Mouse (Mus musculus): ENCODE data around the gene Camsap1. TPM values are rescaled to one million over a fixed set of nuclear protein-coding genes. Genes with fewer than 3 reads are reported as not detected.

Gene Camsap1
- polyA plus RNA-seq, 1 experiment from 2014 or later, result 16.3 TPM

DNA sequence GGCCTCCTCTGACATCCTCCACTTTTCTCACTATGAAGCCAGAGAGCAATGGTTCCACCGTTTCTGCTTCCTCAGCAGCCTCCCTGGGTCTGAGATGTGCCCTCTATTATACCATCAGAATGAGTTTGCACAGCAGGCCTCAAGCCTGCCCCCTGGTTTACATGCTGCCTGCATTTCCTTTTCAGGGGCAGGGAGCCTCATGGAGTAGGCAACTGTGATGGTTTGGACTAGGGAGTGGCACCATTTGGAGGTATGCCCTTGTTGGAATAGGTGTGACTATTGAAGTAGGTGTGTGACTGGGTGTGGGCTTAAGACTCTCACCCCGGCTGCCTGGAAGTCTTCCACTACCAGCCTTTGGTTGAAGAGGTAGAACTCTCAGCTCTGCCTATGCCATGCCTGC is 59.3 kb downstream of the Camsap1 start:
- H3K4me3 ChIP-seq (ENCODE audit: low read depth, low read length), result no peak overlapping the region
- H3K4me2 ChIP-seq (replicated peaks; ENCODE audit: low read depth, low read length), result no peak overlapping the region
- no peak overlapping the region for H3K9ac ChIP-seq (replicated peaks; ENCODE audit: low read depth, low read length)
- WGBS, result 67% methylated on average over 2 of the region's 2 CpGs
- no peaks in the 10 kb centered on the region for H3K9me3 ChIP-seq (ENCODE audit: control insufficient read depth, low read depth, low read length)
- no peak overlapping the region for H3K27ac ChIP-seq (ENCODE audit: low read length)
- H3K4me1 ChIP-seq (ENCODE audit: control insufficient read depth, insufficient read depth, low read length), result peaks cover 7% of the 10 kb centered on the region; the same call in 1 of the 2 replicates
- H3K36me3 ChIP-seq (ENCODE audit: control insufficient read depth, insufficient read depth, low read length), result peaks cover 19% of the 10 kb centered on the region; the same call in 1 of the 2 replicates
- no peak for ATAC-seq (ENCODE audit: insufficient number of reproducible peaks, insufficient read depth, low FRiP score, low read depth)
- H3K27me3 ChIP-seq (ENCODE audit: control insufficient read depth, insufficient read depth, low read length), result no peaks in the 10 kb centered on the region

DNA sequence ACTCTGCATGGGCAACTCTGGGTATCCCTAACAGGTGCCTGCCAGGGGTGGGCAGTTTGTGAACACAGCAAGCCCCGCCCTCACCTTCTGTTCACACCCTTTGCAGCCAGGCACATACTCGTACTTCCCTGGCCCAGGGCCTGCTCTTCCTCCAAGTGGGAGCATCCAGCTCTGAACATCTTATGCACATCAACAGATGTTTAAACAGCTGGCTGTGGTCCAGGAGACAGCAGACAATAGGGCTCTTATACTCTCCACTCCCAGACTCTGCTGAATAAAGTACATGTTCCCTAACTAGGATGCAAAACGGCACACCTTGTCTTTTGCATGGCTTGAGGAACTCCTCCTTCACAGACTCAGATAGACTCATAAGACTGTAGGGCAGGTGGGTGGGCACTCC is 63.1 kb downstream of the Camsap1 start:
- Histone ChIP-seq H3K27me3 (ENCODE audit: control insufficient read depth, insufficient read depth, low read length) (no peaks in the 10 kb centered on the region), H3K9ac (replicated peaks; ENCODE audit: low read depth, low read length) (no peak overlapping the region), H3K4me1 (ENCODE audit: control insufficient read depth, insufficient read depth, low read length) (peaks cover 7% of the 10 kb centered on the region; the same call in 1 of the 2 replicates), H3K4me3 (ENCODE audit: low read depth, low read length) (no peak overlapping the region), H3K36me3 (ENCODE audit: control insufficient read depth, insufficient read depth, low read length) (peaks cover 3% of the 10 kb centered on the region; the same call in 1 of the 2 replicates), H3K27ac (ENCODE audit: low read length) (no peak overlapping the region), H3K4me2 (replicated peaks; ENCODE audit: low read depth, low read length) (no peak overlapping the region), H3K9me3 (ENCODE audit: control insufficient read depth, low read depth, low read length) (no peaks in the 10 kb centered on the region)
- ATAC-seq (ENCODE audit: insufficient number of reproducible peaks, insufficient read depth, low FRiP score, low read depth), result no peak
- 39% methylated on average over 3 of the region's 3 CpGs for WGBS

- H3K27ac ChIP-seq (ENCODE audit: low read length), result no peak overlapping the region
- H3K9me3 ChIP-seq (ENCODE audit: control insufficient read depth, low read depth, low read length), result no peaks in the 10 kb centered on the region
- WGBS, result 77% methylated on average over 2 of the region's 2 CpGs
Observed at GRCm38 (mm10) chr2:25918408-25918807, 64.7 kb downstream of the Camsap1 start.

GRCm38 (mm10) chr2:25914821-25915220 is 68.3 kb downstream of the Camsap1 start:
- ATAC-seq (ENCODE audit: insufficient number of reproducible peaks, insufficient read depth, low FRiP score, low read depth), result no peak
- H3K4me2 ChIP-seq (replicated peaks; ENCODE audit: low read depth, low read length), result no peak overlapping the region
- no peak overlapping the region for H3K4me3 ChIP-seq (ENCODE audit: low read depth, low read length)
- 83% methylated on average over 5 of the region's 5 CpGs for WGBS
- H3K9me3 ChIP-seq (ENCODE audit: control insufficient read depth, low read depth, low read length), result no peaks in the 10 kb centered on the region
- H3K9ac ChIP-seq (replicated peaks; ENCODE audit: low read depth, low read length), result no peak overlapping the region
- H3K27ac ChIP-seq (ENCODE audit: low read length), result no peak overlapping the region
- H3K36me3 ChIP-seq (ENCODE audit: control insufficient read depth, insufficient read depth, low read length), result no peaks in the 10 kb centered on the region
- no peaks in the 10 kb centered on the region for H3K4me1 ChIP-seq (ENCODE audit: control insufficient read depth, insufficient read depth, low read length)
- no peaks in the 10 kb centered on the region for H3K27me3 ChIP-seq (ENCODE audit: control insufficient read depth, insufficient read depth, low read length)

More at GRCm38 (mm10) chr2:25918408-25918807, 64.7 kb downstream of the Camsap1 start:
- Histone ChIP-seq H3K36me3 (ENCODE audit: control insufficient read depth, insufficient read depth, low read length) (no peaks in the 10 kb centered on the region), H3K27me3 (ENCODE audit: control insufficient read depth, insufficient read depth, low read length) (no peaks in the 10 kb centered on the region), H3K4me3 (ENCODE audit: low read depth, low read length) (no peak overlapping the region), H3K4me2 (replicated peaks; ENCODE audit: low read depth, low read length) (no peak overlapping the region), H3K9ac (replicated peaks; ENCODE audit: low read depth, low read length) (no peak overlapping the region), H3K4me1 (ENCODE audit: control insufficient read depth, insufficient read depth, low read length) (peaks cover 7% of the 10 kb centered on the region; the same call in 1 of the 2 replicates)
- ATAC-seq (ENCODE audit: insufficient number of reproducible peaks, insufficient read depth, low FRiP score, low read depth), result no peak

DNA sequence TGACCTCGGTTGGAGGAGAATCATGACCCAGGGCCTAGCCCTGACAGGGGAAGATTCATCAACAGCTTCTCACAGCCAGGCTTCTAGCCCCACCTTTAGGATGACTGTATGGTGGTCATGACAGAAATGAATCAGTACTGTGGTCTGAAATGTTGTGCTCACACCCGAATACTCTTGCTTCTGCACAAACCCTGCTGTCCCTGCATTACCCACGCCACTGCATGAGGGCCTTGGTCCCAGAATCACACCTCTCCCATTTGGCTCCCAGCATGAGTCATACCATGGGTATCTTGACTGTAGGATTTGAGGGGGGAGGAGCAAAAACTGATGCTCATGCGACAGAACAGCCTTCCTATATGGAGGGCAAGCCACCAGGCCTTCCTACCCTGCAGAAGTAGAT is 68.9 kb downstream of the Camsap1 start:
- Histone ChIP-seq H3K4me2 (replicated peaks; ENCODE audit: low read depth, low read length) (no peak overlapping the region), H3K9me3 (ENCODE audit: control insufficient read depth, low read depth, low read length) (no peaks in the 10 kb centered on the region), H3K9ac (replicated peaks; ENCODE audit: low read depth, low read length) (no peak overlapping the region), H3K4me1 (ENCODE audit: control insufficient read depth, insufficient read depth, low read length) (no peaks in the 10 kb centered on the region), H3K4me3 (ENCODE audit: low read depth, low read length) (no peak overlapping the region), H3K27me3 (ENCODE audit: control insufficient read depth, insufficient read depth, low read length) (no peaks in the 10 kb centered on the region), H3K27ac (ENCODE audit: low read length) (no peak overlapping the region), H3K36me3 (ENCODE audit: control insufficient read depth, insufficient read depth, low read length) (no peaks in the 10 kb centered on the region)
- WGBS, result 57% methylated on average over 4 of the region's 4 CpGs
- no peak for ATAC-seq (ENCODE audit: insufficient number of reproducible peaks, insufficient read depth, low FRiP score, low read depth)

- 60% methylated on average over 2 of the region's 2 CpGs for WGBS
- H3K36me3 ChIP-seq (ENCODE audit: control insufficient read depth, insufficient read depth, low read length), result no peaks in the 10 kb centered on the region
- ATAC-seq (ENCODE audit: insufficient number of reproducible peaks, insufficient read depth, low FRiP score, low read depth), result no peak
Observed at GRCm38 (mm10) chr2:25913247-25913646, 69.8 kb downstream of the Camsap1 start.

DNA sequence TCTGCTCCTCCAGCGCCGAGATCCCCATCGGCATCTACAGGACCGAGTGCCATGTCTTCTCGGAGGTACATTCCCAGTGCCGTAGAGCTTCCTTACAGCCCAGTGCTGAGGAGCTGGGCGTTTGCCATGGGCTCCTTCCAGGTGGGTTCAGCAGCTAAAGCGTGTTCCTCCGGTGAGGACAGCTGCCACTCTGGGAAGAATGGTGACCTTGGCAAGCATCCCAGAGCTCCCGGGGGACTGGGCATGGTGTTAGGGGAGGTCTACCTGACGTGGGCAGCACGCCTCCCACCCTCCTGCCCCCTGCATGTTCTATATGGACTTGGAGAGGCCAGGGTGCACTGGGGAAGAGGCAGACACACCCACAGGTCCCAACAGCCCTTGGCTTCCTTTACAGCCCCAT is 73.2 kb downstream of the Camsap1 start:
- Histone ChIP-seq H3K27ac (ENCODE audit: low read length) (no peak overlapping the region), H3K4me1 (ENCODE audit: control insufficient read depth, insufficient read depth, low read length) (no peaks in the 10 kb centered on the region), H3K4me2 (replicated peaks; ENCODE audit: low read depth, low read length) (no peak overlapping the region), H3K36me3 (ENCODE audit: control insufficient read depth, insufficient read depth, low read length) (no peaks in the 10 kb centered on the region), H3K9me3 (ENCODE audit: control insufficient read depth, low read depth, low read length) (no peaks in the 10 kb centered on the region), H3K9ac (replicated peaks; ENCODE audit: low read depth, low read length) (no peak overlapping the region), H3K4me3 (ENCODE audit: low read depth, low read length) (no peak overlapping the region), H3K27me3 (ENCODE audit: control insufficient read depth, insufficient read depth, low read length) (no peaks in the 10 kb centered on the region)
- 80% methylated on average over 12 of the region's 12 CpGs for WGBS
- ATAC-seq (ENCODE audit: insufficient number of reproducible peaks, insufficient read depth, low FRiP score, low read depth), result no peak

More at GRCm38 (mm10) chr2:25913247-25913646, 69.8 kb downstream of the Camsap1 start:
- Histone ChIP-seq H3K9me3 (ENCODE audit: control insufficient read depth, low read depth, low read length) (no peaks in the 10 kb centered on the region), H3K27ac (ENCODE audit: low read length) (no peak overlapping the region), H3K9ac (replicated peaks; ENCODE audit: low read depth, low read length) (no peak overlapping the region), H3K4me2 (replicated peaks; ENCODE audit: low read depth, low read length) (no peak overlapping the region), H3K4me1 (ENCODE audit: control insufficient read depth, insufficient read depth, low read length) (no peaks in the 10 kb centered on the region), H3K27me3 (ENCODE audit: control insufficient read depth, insufficient read depth, low read length) (no peaks in the 10 kb centered on the region), H3K4me3 (ENCODE audit: low read depth, low read length) (no peak overlapping the region)

DNA sequence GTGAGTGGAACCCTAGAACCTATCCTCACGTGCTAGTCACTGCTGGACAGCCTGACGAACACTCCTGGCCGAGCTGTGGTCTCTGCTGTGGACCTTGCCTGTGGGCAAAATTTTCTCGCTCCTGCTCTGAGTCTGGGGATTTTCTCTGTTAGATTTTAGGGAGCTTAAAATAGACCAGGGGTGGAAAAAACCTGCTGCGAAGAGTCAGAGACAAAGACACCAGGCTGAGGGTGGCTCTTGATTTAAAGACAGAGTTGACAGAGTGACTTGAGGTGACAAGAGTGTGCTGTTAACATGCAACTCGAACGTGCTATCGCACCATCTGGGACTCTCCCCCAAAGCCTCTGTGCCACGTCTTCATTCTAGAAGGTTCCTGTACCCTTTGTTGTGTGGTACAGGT is 84.1 kb downstream of the Camsap1 start:
- no peak overlapping the region for H3K27ac ChIP-seq (ENCODE audit: low read length)
- H3K4me1 ChIP-seq (ENCODE audit: control insufficient read depth, insufficient read depth, low read length), result no peaks in the 10 kb centered on the region
- H3K36me3 ChIP-seq (ENCODE audit: control insufficient read depth, insufficient read depth, low read length), result no peaks in the 10 kb centered on the region
- no peaks in the 10 kb centered on the region for H3K9me3 ChIP-seq (ENCODE audit: control insufficient read depth, low read depth, low read length)
- H3K4me3 ChIP-seq (ENCODE audit: low read depth, low read length), result no peak overlapping the region
- no peak overlapping the region for H3K4me2 ChIP-seq (replicated peaks; ENCODE audit: low read depth, low read length)
- no peak overlapping the region for H3K9ac ChIP-seq (replicated peaks; ENCODE audit: low read depth, low read length)
- ATAC-seq (ENCODE audit: insufficient number of reproducible peaks, insufficient read depth, low FRiP score, low read depth), result no peak
- WGBS, result 79% methylated on average over 9 of the region's 9 CpGs
- no peaks in the 10 kb centered on the region for H3K27me3 ChIP-seq (ENCODE audit: control insufficient read depth, insufficient read depth, low read length)

- 78% methylated on average over 7 of the region's 7 CpGs for WGBS
- H3K4me1 ChIP-seq (ENCODE audit: control insufficient read depth, insufficient read depth, low read length), result no peaks in the 10 kb centered on the region
- no peak for ATAC-seq (ENCODE audit: insufficient number of reproducible peaks, insufficient read depth, low FRiP score, low read depth)
- no peaks in the 10 kb centered on the region for H3K36me3 ChIP-seq (ENCODE audit: control insufficient read depth, insufficient read depth, low read length)
- no peak overlapping the region for H3K9ac ChIP-seq (replicated peaks; ENCODE audit: low read depth, low read length)
- H3K9me3 ChIP-seq (ENCODE audit: control insufficient read depth, low read depth, low read length), result no peaks in the 10 kb centered on the region
- H3K27ac ChIP-seq (ENCODE audit: low read length), result no peak overlapping the region
- no peaks in the 10 kb centered on the region for H3K27me3 ChIP-seq (ENCODE audit: control insufficient read depth, insufficient read depth, low read length)
- H3K4me2 ChIP-seq (replicated peaks; ENCODE audit: low read depth, low read length), result no peak overlapping the region
- H3K4me3 ChIP-seq (ENCODE audit: low read depth, low read length), result no peak overlapping the region
Observed at GRCm38 (mm10) chr2:25892440-25892839, 90.6 kb downstream of the Camsap1 start.
